In genomic region chr16:24620021-24620420, GRCm38 (mm10) we compare ENCODE assay signal across 17 mouse cellular contexts.
A peak's percentile ranks its signal among the peaks of the same experiment; 100 is the strongest.
DNase-seq lines count a peak whose midpoint lies in the region; ATAC-seq lines count a peak whose summit lies in the region.
"Had no signal": no experiment of that assay in that cellular context is flagged by ENCODE, and none has a peak within 500 bp of the region (broad histone marks: within the 10 kb centered on the region; RNA-seq: fewer than 3 reads in every experiment).

No protein-coding gene starts in this region.

- peaks cover 31% of the 10 kb centered on the region for H3K4me1 ChIP-seq in embryonic facial prominence, embryonic 13.5 days
- peaks cover 8% of the 10 kb centered on the region for H3K4me1 ChIP-seq in hindbrain, embryonic 16.5 days (ENCODE audit: control insufficient read depth, insufficient read depth, low read depth, low read length)

- DNase-seq in lung, postnatal 36 days: peak; percentile 58
- no peak for DNase-seq in lung, postnatal 14 days
- peak; percentile 9 to 62 for DNase-seq in natural killer cell, adult 2 months (ENCODE audit: low spot score in 2 of 2)
- DNase-seq in cerebellum, adult 8-10 months: no peak
- no peak for DNase-seq in urinary bladder, adult 2 months (ENCODE audit: low spot score)
- DNase-seq: adrenal gland, adult 2 months; cerebellum, postnatal 36 days; kidney, postnatal 25 days; lung, embryonic 14.5 days had no signal

- no peak overlapping the region for H3K4me3 ChIP-seq in embryonic facial prominence, embryonic 13.5 days
- H3K4me3 ChIP-seq in hindbrain, embryonic 16.5 days (ENCODE audit: low read length): no peak overlapping the region
- H3K4me3 ChIP-seq: forebrain, embryonic 15.5 days; limb, embryonic 12.5 days; midbrain, embryonic 15.5 days; neural tube, embryonic 12.5 days had no signal

- H3K36me3 ChIP-seq in embryonic facial prominence, embryonic 13.5 days: no peaks in the 10 kb centered on the region
- H3K36me3 ChIP-seq in hindbrain, embryonic 16.5 days (ENCODE audit: control insufficient read depth, insufficient read depth, low read length): no peaks in the 10 kb centered on the region
- H3K36me3 ChIP-seq: forebrain, embryonic 15.5 days; limb, embryonic 12.5 days; midbrain, embryonic 15.5 days; neural tube, embryonic 12.5 days had no signal

- peak overlapping the region; percentile 34; the same call in 1 of the 2 replicates for H3K27ac ChIP-seq in embryonic facial prominence, embryonic 13.5 days
- H3K27ac ChIP-seq in hindbrain, embryonic 16.5 days (ENCODE audit: low read depth, low read length): no peak overlapping the region
- H3K27ac ChIP-seq: forebrain, embryonic 15.5 days; limb, embryonic 12.5 days; midbrain, embryonic 15.5 days; neural tube, embryonic 12.5 days had no signal

- no peak overlapping the region for H3K9ac ChIP-seq in embryonic facial prominence, embryonic 13.5 days
- no peak overlapping the region for H3K9ac ChIP-seq in hindbrain, embryonic 16.5 days (ENCODE audit: low read depth, low read length)
- H3K9ac ChIP-seq: forebrain, embryonic 15.5 days; limb, embryonic 12.5 days; lung, embryonic 14.5 days; midbrain, embryonic 15.5 days; neural tube, embryonic 12.5 days had no signal

- no peak for ATAC-seq in embryonic facial prominence, embryonic 13.5 days (ENCODE audit: insufficient number of reproducible peaks, insufficient read depth, low FRiP score, low TSS enrichment, low read depth)
- no peak for ATAC-seq in hindbrain, embryonic 16.5 days
- ATAC-seq: forebrain, embryonic 15.5 days; intestine, embryonic 16.5 days; midbrain, embryonic 15.5 days had no signal

- H3K9me3 ChIP-seq in embryonic facial prominence, embryonic 13.5 days: no peaks in the 10 kb centered on the region
- no peaks in the 10 kb centered on the region for H3K9me3 ChIP-seq in hindbrain, embryonic 16.5 days (ENCODE audit: control insufficient read depth, low read length)
- H3K9me3 ChIP-seq: forebrain, embryonic 15.5 days; limb, embryonic 12.5 days; midbrain, embryonic 15.5 days; neural tube, embryonic 12.5 days had no signal

- no peak overlapping the region for H3K4me2 ChIP-seq in embryonic facial prominence, embryonic 13.5 days
- no peak overlapping the region for H3K4me2 ChIP-seq in hindbrain, embryonic 16.5 days (ENCODE audit: low read length)
- H3K4me2 ChIP-seq: forebrain, embryonic 15.5 days; heart, embryonic 11.5 days; limb, embryonic 12.5 days; lung, embryonic 14.5 days; midbrain, embryonic 15.5 days; neural tube, embryonic 12.5 days had no signal

- WGBS in embryonic facial prominence, embryonic 13.5 days: 83% methylated on average over 3 of the region's 3 CpGs
- 87% methylated on average over 3 of the region's 3 CpGs for WGBS in hindbrain, embryonic 16.5 days

- H3K27me3 ChIP-seq in embryonic facial prominence, embryonic 13.5 days: no peaks in the 10 kb centered on the region
- H3K27me3 ChIP-seq in hindbrain, embryonic 16.5 days (replicated peaks; ENCODE audit: control insufficient read depth, insufficient read depth, low read length): no peaks in the 10 kb centered on the region
- H3K27me3 ChIP-seq: forebrain, embryonic 15.5 days; limb, embryonic 12.5 days; midbrain, embryonic 15.5 days; neural tube, embryonic 12.5 days had no signal

Comparison
In these comparisons a context has a peak if more than half of its experiments do, and no peak if none do; other contexts are left out.
1. DNase-seq: peak in lung, postnatal 36 days (single experiment) and natural killer cell, adult 2 months (2 of 2); none in lung, postnatal 14 days (single experiment), cerebellum, adult 8-10 months (single experiment) and urinary bladder, adult 2 months (single experiment).